Mouse (Mus musculus) MEL (cell line): ENCODE data around the gene Mmp15. TPM values are rescaled to one million over a fixed set of nuclear protein-coding genes. Genes with fewer than 3 reads are reported as not detected.

ENCODE experiments used
- DNase-seq: peaks from one replicate; pipeline ENCODE4 v3.0.0; 2011; ENCODE audit warnings: low read depth, low spot score
- H3K27ac ChIP-seq: 2 replicates; pipeline ENCODE4 v1.5.1; 2012; ENCODE audit warnings: low read depth, mild to moderate bottlenecking, control low read depth, low read length, moderate library complexity; ENCODE audit not compliant: control insufficient read depth
- H3K27me3 ChIP-seq, 2 experiments: fragments of 150-350 bp in 1 of 2; sonication (generic) in 1 of 2; 2 replicates each; pipeline ENCODE4 v1.6.1; 2012; ENCODE audit warnings: low read length in 2 of 2, mild to moderate bottlenecking in 2 of 2, improper control_type of control experiment in 1 of 2, moderate library complexity in 1 of 2; ENCODE audit not compliant: insufficient read depth in 2 of 2, control insufficient read depth in 1 of 2
- H3K36me3 ChIP-seq, 2 experiments: 2 replicates each; pipeline ENCODE4 v1.6.1; 2012 to 2014; ENCODE audit warnings: low read length in 2 of 2, improper control_type of control experiment in 1 of 2, inconsistent platforms in 1 of 2, mild to moderate bottlenecking in 1 of 2; ENCODE audit not compliant: insufficient read depth in 2 of 2, control insufficient read depth in 1 of 2
- H3K4me1 ChIP-seq, 2 experiments: fragments of 150-350 bp in 1 of 2; sonication (generic) in 1 of 2; 2 replicates each; pipeline ENCODE4 v1.6.1; 2012; ENCODE audit warnings: low read length in 2 of 2, improper control_type of control experiment in 1 of 2, mild to moderate bottlenecking in 1 of 2; ENCODE audit not compliant: insufficient read depth in 2 of 2, control insufficient read depth in 1 of 2
- H3K4me3 ChIP-seq, 2 experiments: fragments of 150-350 bp in 1 of 2; sonication (generic) in 1 of 2; 2 replicates each; pipeline ENCODE4 v1.5.1; 2012; ENCODE audit warnings: low read depth in 2 of 2, low read length in 2 of 2, mild to moderate bottlenecking in 2 of 2, moderate library complexity in 2 of 2, control low read depth in 1 of 2, improper control_type of control experiment in 1 of 2; ENCODE audit not compliant: control insufficient read depth in 1 of 2, insufficient read depth in 1 of 2
- H3K79me2 ChIP-seq: 2 replicates; pipeline ENCODE4 v1.6.1; 2012; ENCODE audit warnings: mild to moderate bottlenecking, low read length, moderate library complexity; ENCODE audit not compliant: control insufficient read depth, poor library complexity, insufficient read depth
- H3K9ac ChIP-seq: 2 replicates; pipeline ENCODE4 v1.6.1; 2012; ENCODE audit warnings: low read depth, mild to moderate bottlenecking, control low read depth, low read length, moderate library complexity; ENCODE audit not compliant: control insufficient read depth, poor library complexity, severe bottlenecking
- H3K9me3 ChIP-seq: fragments of 150-350 bp; sonication (generic); replicated peaks from 2 replicates; pipeline ENCODE4 v1.6.1; 2012; ENCODE audit warnings: mild to moderate bottlenecking, low read length, improper control_type of control experiment, moderate library complexity; ENCODE audit not compliant: insufficient read depth
- CHD2 ChIP-seq: IDR thresholded peaks from 2 replicates; pipeline ENCODE4 v1.6.1; 2011; ENCODE audit warnings: low read length, improper control_type of control experiment
- CTCF ChIP-seq, 3 experiments: IDR thresholded peaks in 2 of 3; conservative IDR thresholded peaks in 1 of 3; 2 replicates each; pipeline ENCODE4 v1.5.1; 2011 to 2012; ENCODE audit warnings: low read length in 3 of 3, low read depth in 2 of 3, mild to moderate bottlenecking in 2 of 3, improper control_type of control experiment in 1 of 3, inconsistent platforms in 1 of 3, mixed read lengths in 1 of 3, moderate library complexity in 1 of 3; ENCODE audit not compliant: control insufficient read depth in 1 of 3, insufficient read depth in 1 of 3, poor library complexity in 1 of 3, severe bottlenecking in 1 of 3
- E2F4 ChIP-seq: IDR thresholded peaks from 2 replicates; pipeline ENCODE4 v1.6.1; 2011; ENCODE audit warnings: low read depth, low read length, improper control_type of control experiment, borderline replicate concordance
- EP300 ChIP-seq, 2 experiments: IDR thresholded peaks; 2 replicates each; pipeline ENCODE4 v1.6.1; 2011; ENCODE audit warnings: improper control_type of control experiment in 2 of 2, low read length in 2 of 2, low read depth in 1 of 2, mild to moderate bottlenecking in 1 of 2
- ETS1 ChIP-seq: IDR thresholded peaks from 2 replicates; pipeline ENCODE4 v1.6.1; 2012; ENCODE audit warnings: low read depth, mild to moderate bottlenecking, inconsistent platforms, low read length, improper control_type of control experiment, moderate library complexity
- GABPA ChIP-seq: IDR thresholded peaks from 2 replicates; pipeline ENCODE4 v1.6.1; 2012; ENCODE audit warnings: low read depth, mild to moderate bottlenecking, inconsistent platforms, low read length, improper control_type of control experiment, moderate library complexity
- GATA1 ChIP-seq: IDR thresholded peaks from 2 replicates; pipeline ENCODE4 v1.6.1; 2011; ENCODE audit warnings: low read depth, low read length, improper control_type of control experiment
- HCFC1 ChIP-seq: IDR thresholded peaks from 2 replicates; pipeline ENCODE4 v1.6.1; 2012; ENCODE audit warnings: low read depth, mild to moderate bottlenecking, inconsistent platforms, low read length, improper control_type of control experiment, moderate library complexity
- KAT2A ChIP-seq: conservative IDR thresholded peaks from 2 replicates; pipeline ENCODE4 v1.6.1; 2012; ENCODE audit warnings: low read depth, low read length, improper control_type of control experiment, inconsistent platforms
- MAFK ChIP-seq: IDR thresholded peaks from 2 replicates; pipeline ENCODE4 v1.6.1; 2011; ENCODE audit warnings: low read depth, mild to moderate bottlenecking, low read length, improper control_type of control experiment, borderline replicate concordance
- MAZ ChIP-seq: IDR thresholded peaks from 2 replicates; pipeline ENCODE4 v1.6.1; 2012; ENCODE audit warnings: low read depth, mild to moderate bottlenecking, inconsistent platforms, low read length, improper control_type of control experiment
- MEF2A ChIP-seq: IDR thresholded peaks from 2 replicates; pipeline ENCODE4 v1.6.1; 2014; ENCODE audit warnings: low read depth, mild to moderate bottlenecking, inconsistent platforms, low read length, improper control_type of control experiment; ENCODE audit not compliant: poor library complexity, insufficient replicate concordance, severe bottlenecking; ENCODE audit errors: extremely low read depth
- MXI1 ChIP-seq: IDR thresholded peaks from 2 replicates; pipeline ENCODE4 v1.6.1; 2011; ENCODE audit warnings: mild to moderate bottlenecking, low read depth, low read length, improper control_type of control experiment
- MYB ChIP-seq: IDR thresholded peaks from 2 replicates; pipeline ENCODE4 v1.6.1; 2011; ENCODE audit warnings: mild to moderate bottlenecking, low read depth, low read length, improper control_type of control experiment
- NELFE ChIP-seq: IDR thresholded peaks from 2 replicates; pipeline ENCODE4 v1.6.1; 2011; ENCODE audit warnings: low read depth, low read length, improper control_type of control experiment
- POLR2A ChIP-seq, 2 experiments: IDR thresholded peaks; 2 replicates each; pipeline ENCODE4 v1.6.1; 2011 to 2012; ENCODE audit warnings: low read length in 2 of 2, mild to moderate bottlenecking in 2 of 2, control low read depth in 1 of 2, improper control_type of control experiment in 1 of 2, low read depth in 1 of 2, moderate library complexity in 1 of 2; ENCODE audit not compliant: control insufficient read depth in 1 of 2, insufficient read depth in 1 of 2, poor library complexity in 1 of 2
- POLR2AphosphoS2 ChIP-seq: IDR thresholded peaks from 2 replicates; pipeline ENCODE4 v1.6.1; 2011; ENCODE audit warnings: low read length, improper control_type of control experiment
- RAD21 ChIP-seq: IDR thresholded peaks from 2 replicates; pipeline ENCODE4 v1.6.1; 2011; ENCODE audit warnings: mild to moderate bottlenecking, low read depth, low read length, improper control_type of control experiment
- RCOR1 ChIP-seq: IDR thresholded peaks from 2 replicates; pipeline ENCODE4 v1.6.1; 2012; ENCODE audit warnings: low read depth, mild to moderate bottlenecking, inconsistent platforms, low read length, improper control_type of control experiment
- SIN3A ChIP-seq: IDR thresholded peaks from 2 replicates; pipeline ENCODE4 v1.6.1; 2012; ENCODE audit warnings: low read length, improper control_type of control experiment, inconsistent platforms
- TAL1 ChIP-seq: IDR thresholded peaks from 2 replicates; pipeline ENCODE4 v1.6.1; 2012; ENCODE audit warnings: mild to moderate bottlenecking, inconsistent platforms, low read length, moderate library complexity, mixed read lengths
- TBP ChIP-seq: IDR thresholded peaks from 2 replicates; pipeline ENCODE4 v1.8.0; 2011; ENCODE audit warnings: low read depth, low read length, improper control_type of control experiment
- TCF12 ChIP-seq: IDR thresholded peaks from 2 replicates; pipeline ENCODE4 v1.6.1; 2014; ENCODE audit warnings: low read depth, mild to moderate bottlenecking, inconsistent platforms, low read length, improper control_type of control experiment, moderate library complexity
- USF1 ChIP-seq: IDR thresholded peaks from 2 replicates; pipeline ENCODE4 v1.6.1; 2014; ENCODE audit warnings: low read depth, mild to moderate bottlenecking, inconsistent platforms, low read length, improper control_type of control experiment, moderate library complexity
- ZKSCAN1 ChIP-seq: IDR thresholded peaks from 2 replicates; pipeline ENCODE4 v1.6.1; 2012; ENCODE audit warnings: low read depth, mild to moderate bottlenecking, inconsistent platforms, low read length, improper control_type of control experiment, moderate library complexity
- ZMIZ1 ChIP-seq: IDR thresholded peaks from 2 replicates; pipeline ENCODE4 v1.6.1; 2012; ENCODE audit warnings: low read depth, mild to moderate bottlenecking, inconsistent platforms, low read length, improper control_type of control experiment, moderate library complexity
- ZNF384 ChIP-seq: IDR thresholded peaks from 2 replicates; pipeline ENCODE4 v1.6.1; 2012; ENCODE audit warnings: low read depth, mild to moderate bottlenecking, inconsistent platforms, low read length, improper control_type of control experiment
- polyA plus RNA-seq, 2 experiments: library from polyadenylated mRNA; stranded (reverse) in 1 of 2; unstranded in 1 of 2; fragments of >175 nt in 1 of 2; fragments of >200 nt in 1 of 2; gene quantifications; 2 replicates each; pipeline versions ENCODE4 v1.2.1 to v1.2.4; 2012; ENCODE audit warnings: low replicate concordance in 2 of 2, low read depth in 1 of 2; ENCODE audit not compliant: insufficient read length in 2 of 2, insufficient read depth in 1 of 2, missing spikeins in 1 of 2
- total RNA-seq: library from RNA; depleted of rRNA; stranded (reverse); fragments of 300-350 nt; gene quantifications from 2 replicates; pipeline ENCODE4 v1.2.3, GENCODE M21; 2012

Gene Mmp15
- total and polyA plus RNA-seq, 3 experiments, result 0.01 TPM; not detected in 2

GRCm38 (mm10) chr8:95327866-95328465, 24.1 kb upstream of the Mmp15 start:
- no peak overlapping the region for H3K4me3 ChIP-seq
- peaks cover 4 to 11% of the 10 kb centered on the region in 2 experiments; a peak in 2 of 4 replicates for H3K4me1 ChIP-seq
- H3K27me3 ChIP-seq, result no peaks in the 10 kb centered on the region
- no peak overlapping the region for H3K9ac ChIP-seq
- no peak overlapping the region for H3K27ac ChIP-seq
- DNase-seq, result no peak
- H3K36me3 ChIP-seq, result peaks cover 0 to 7% of the 10 kb centered on the region in 2 experiments; a peak in 2 of 4 replicates
- TF ChIP-seq MEF2A (no peak), TBP (no peak), GATA1 (no peak), RCOR1 (no peak), NELFE (no peak), USF1 (no peak), CHD2 (no peak), MYB (no peak), GABPA (no peak), MAZ (no peak), E2F4 (no peak), CTCF (IDR thresholded peaks at IDR 0.05 in 2 of 3, conservative IDR thresholded peaks at IDR 0.05 in 1 of 3; ENCODE audit: control insufficient read depth in 1 of 3, insufficient read depth in 1 of 3, low read depth in 2 of 3, low read length in 3 of 3, poor library complexity in 1 of 3, severe bottlenecking in 1 of 3) (no peak), POLR2A (IDR thresholded peaks at IDR 0.05; ENCODE audit: control insufficient read depth in 1 of 2, insufficient read depth in 1 of 2, low read depth in 1 of 2, low read length in 2 of 2, poor library complexity in 1 of 2) (no peak), POLR2AphosphoS2 (no peak), HCFC1 (no peak), KAT2A (no peak), RAD21 (no peak), SIN3A (no peak), ETS1 (no peak)
- H3K9me3 ChIP-seq, result no peaks in the 10 kb centered on the region
- H3K79me2 ChIP-seq, result peaks cover 7% of the 10 kb centered on the region; the same call in 1 of the 2 replicates

- H3K9ac ChIP-seq, result no peak overlapping the region
- H3K79me2 ChIP-seq, result peaks cover 7% of the 10 kb centered on the region; the same call in 1 of the 2 replicates
- H3K27me3 ChIP-seq, result no peaks in the 10 kb centered on the region
- TF ChIP-seq ZMIZ1 (no peak), ZNF384 (no peak), HCFC1 (no peak), MAFK (peak; percentile 30; the same call in 1 of the 2 replicates), ETS1 (peak; percentile 49; the same call in 1 of the 2 replicates), SIN3A (peak; percentile 56; the same call in 1 of the 2 replicates), TAL1 (peak; percentile 56), GATA1 (peak; percentile 68), MEF2A (peak; percentile 73; the same call in 1 of the 2 replicates), GABPA (no peak), POLR2A (IDR thresholded peaks at IDR 0.05; ENCODE audit: control insufficient read depth in 1 of 2, insufficient read depth in 1 of 2, low read depth in 1 of 2, low read length in 2 of 2, poor library complexity in 1 of 2) (no peak), RCOR1 (peak; percentile 99), RAD21 (no peak), TCF12 (peak; percentile 73; the same call in 1 of the 2 replicates), KAT2A (no peak), MXI1 (0 out of 2 replicates have a peak, but pooled peaks have one; percentile 32), MYB (peak; percentile 57; the same call in 1 of the 2 replicates), ZKSCAN1 (no peak), MAZ (peak; percentile 44; the same call in 1 of the 2 replicates), EP300 (IDR thresholded peaks at IDR 0.05; ENCODE audit: low read depth in 1 of 2, low read length in 2 of 2) (peak; percentile 72 to 88), NELFE (no peak)
- peaks cover 0 to 9% of the 10 kb centered on the region in 2 experiments; a peak in 3 of 4 replicates for H3K36me3 ChIP-seq
- no peak overlapping the region for H3K27ac ChIP-seq
- no peaks in the 10 kb centered on the region for H3K9me3 ChIP-seq
- H3K4me1 ChIP-seq, result peaks cover 4 to 15% of the 10 kb centered on the region in 2 experiments; a peak in 2 of 4 replicates
- no peak overlapping the region; a peak in 1 of 4 replicates for H3K4me3 ChIP-seq
- DNase-seq, result peak; percentile 45
Observed at GRCm38 (mm10) chr8:95330367-95330766, 21.7 kb upstream of the Mmp15 start.
